Mouse (Mus musculus): ENCODE measurements around the gene Bfsp2. TPM values are rescaled to one million over a fixed set of nuclear protein-coding genes. Genes with fewer than 3 reads are reported as not detected.

Gene Bfsp2
- polyA plus RNA-seq, 1 experiment from 2014 or later: 2.1 TPM

DNA sequence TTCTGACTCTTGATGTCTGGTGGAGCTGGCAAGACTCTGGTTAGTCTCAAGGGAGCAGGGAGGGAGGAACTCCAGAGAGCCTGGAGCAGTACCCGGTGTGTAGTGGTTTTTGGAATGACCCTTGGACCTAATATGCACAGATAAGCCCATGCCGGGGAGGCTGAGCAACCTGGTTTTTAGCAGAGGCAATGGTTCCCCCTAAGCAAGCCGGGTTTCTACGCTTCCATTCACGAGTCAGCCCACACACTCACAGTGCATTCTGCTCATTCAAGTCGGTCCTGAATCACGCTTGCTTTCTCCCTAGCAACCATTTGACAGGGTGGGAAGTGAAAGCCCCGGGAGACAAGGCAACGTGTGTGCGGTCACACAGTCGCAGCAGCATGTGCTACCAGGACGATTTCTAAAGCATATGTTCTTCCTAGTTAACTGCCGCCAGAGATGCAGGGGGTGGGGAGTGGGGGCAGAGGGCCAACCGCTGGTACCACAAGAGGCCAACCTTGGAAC is 21.7 kb upstream of the Bfsp2 start:
- Histone ChIP-seq H3K27ac (peak overlapping the region; percentile 45; the same call in 1 of the 2 replicates), H3K4me2 (replicated peaks) (peak overlapping the region; percentile 19; the same call in 1 of the 2 replicates), H3K9ac (peak overlapping the region; percentile 25), H3K9me3 (replicated peaks) (no peaks in the 10 kb centered on the region), H3K36me3 (0 out of 2 replicates have a peak, but pooled peaks cover 7% of the 10 kb centered on the region), H3K4me3 (no peak overlapping the region), H3K27me3 (peaks cover 31% of the 10 kb centered on the region), H3K4me1 (peaks cover 34% of the 10 kb centered on the region)
- 11% methylated on average over 14 of the region's 14 CpGs for WGBS
- peak; percentile 58 for ATAC-seq (ENCODE audit: low FRiP score)

DNA sequence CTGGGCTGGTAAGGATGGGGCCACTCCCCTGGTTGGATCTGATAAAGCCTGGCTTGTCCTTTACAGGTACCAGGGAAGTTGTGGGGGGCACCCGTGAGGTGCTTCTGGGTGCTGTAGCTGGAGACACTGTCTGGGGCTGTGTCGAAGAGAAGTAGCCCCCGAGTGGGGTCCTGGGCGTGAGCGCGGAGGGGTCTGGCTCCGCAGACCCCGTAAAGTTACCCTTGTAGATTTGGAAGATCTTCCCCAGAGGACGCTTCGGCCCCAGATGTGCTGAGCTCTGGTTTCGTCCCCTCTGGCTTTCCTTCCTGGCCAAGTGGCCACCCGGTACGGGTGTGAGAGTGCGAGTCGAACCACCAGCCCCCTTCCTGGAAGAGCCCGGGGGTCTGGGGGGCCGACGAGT is 19.1 kb upstream of the Bfsp2 start:
- 83% methylated on average over 18 of the region's 18 CpGs for WGBS
- H3K27me3 ChIP-seq: peaks cover 35% of the 10 kb centered on the region
- H3K4me3 ChIP-seq: no peak overlapping the region

DNA sequence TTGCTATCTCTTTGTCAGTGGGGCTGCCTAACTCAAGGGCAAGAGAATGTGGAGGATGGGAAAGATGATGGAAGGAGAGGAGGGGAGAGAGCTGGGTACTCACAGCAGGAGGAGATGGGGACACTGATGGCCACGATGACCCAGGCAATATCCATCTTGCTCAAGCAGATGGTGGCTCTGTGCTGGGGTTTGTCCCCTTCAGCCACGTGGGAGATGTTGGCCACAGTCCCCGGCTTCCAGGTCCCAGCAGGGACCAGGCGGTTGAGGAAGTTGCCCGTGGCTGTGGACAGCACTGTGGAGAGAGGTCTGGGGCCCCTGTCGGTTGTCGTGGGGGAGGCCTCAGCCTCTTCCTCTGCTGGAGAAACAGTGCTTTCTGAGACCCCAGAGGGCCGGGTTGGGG is 18.5 kb upstream of the Bfsp2 start:
- no peak overlapping the region for H3K4me2 ChIP-seq (replicated peaks)
- ATAC-seq (ENCODE audit: low FRiP score): no peak
- H3K9me3 ChIP-seq (replicated peaks): no peaks in the 10 kb centered on the region
- 0 out of 2 replicates have a peak, but pooled peaks cover 7% of the 10 kb centered on the region for H3K36me3 ChIP-seq
- H3K27ac ChIP-seq: no peak overlapping the region
- no peak overlapping the region for H3K4me3 ChIP-seq
- H3K4me1 ChIP-seq: peaks cover 32% of the 10 kb centered on the region
- H3K9ac ChIP-seq: no peak overlapping the region
- WGBS: 69% methylated on average over 8 of the region's 8 CpGs
- peaks cover 35% of the 10 kb centered on the region for H3K27me3 ChIP-seq

More for the DNA sequence above, 19.1 kb upstream of the Bfsp2 start:
- ATAC-seq (ENCODE audit: low FRiP score): no peak
- H3K9ac ChIP-seq: no peak overlapping the region
- no peak overlapping the region for H3K4me2 ChIP-seq (replicated peaks)
- H3K27ac ChIP-seq: no peak overlapping the region
- H3K9me3 ChIP-seq (replicated peaks): no peaks in the 10 kb centered on the region
- peaks cover 31% of the 10 kb centered on the region for H3K4me1 ChIP-seq
- H3K36me3 ChIP-seq: 0 out of 2 replicates have a peak, but pooled peaks cover 7% of the 10 kb centered on the region

DNA sequence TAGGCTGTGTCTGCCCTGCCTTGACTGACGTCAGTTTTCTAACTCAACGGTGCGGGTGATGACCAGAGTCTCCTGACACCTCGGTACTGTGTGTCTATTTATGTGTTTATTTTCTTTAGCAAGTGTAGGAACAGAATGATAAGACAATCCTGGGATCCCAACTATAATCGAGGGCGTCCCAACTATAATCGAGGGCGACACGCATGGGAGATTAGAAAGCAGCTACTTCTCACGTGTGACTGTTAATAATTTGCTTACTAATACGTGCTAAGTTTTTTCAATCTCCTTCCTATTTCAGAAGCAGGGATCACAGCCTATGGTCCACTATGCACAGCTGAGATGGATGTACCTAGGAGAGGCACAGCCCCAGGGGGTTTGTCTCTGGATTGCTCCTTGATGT is 15.2 kb upstream of the Bfsp2 start:
- no peak overlapping the region for H3K4me2 ChIP-seq (replicated peaks)
- no peak overlapping the region for H3K9ac ChIP-seq
- H3K4me3 ChIP-seq: no peak overlapping the region
- no peak for ATAC-seq (ENCODE audit: low FRiP score)
- H3K27ac ChIP-seq: no peak overlapping the region
- no peaks in the 10 kb centered on the region for H3K9me3 ChIP-seq (replicated peaks)
- WGBS: 82% methylated on average over 11 of the region's 11 CpGs
- peaks cover 51% of the 10 kb centered on the region for H3K27me3 ChIP-seq
- peaks cover 13% of the 10 kb centered on the region for H3K4me1 ChIP-seq
- 0 out of 2 replicates have a peak, but pooled peaks cover 7% of the 10 kb centered on the region for H3K36me3 ChIP-seq

DNA sequence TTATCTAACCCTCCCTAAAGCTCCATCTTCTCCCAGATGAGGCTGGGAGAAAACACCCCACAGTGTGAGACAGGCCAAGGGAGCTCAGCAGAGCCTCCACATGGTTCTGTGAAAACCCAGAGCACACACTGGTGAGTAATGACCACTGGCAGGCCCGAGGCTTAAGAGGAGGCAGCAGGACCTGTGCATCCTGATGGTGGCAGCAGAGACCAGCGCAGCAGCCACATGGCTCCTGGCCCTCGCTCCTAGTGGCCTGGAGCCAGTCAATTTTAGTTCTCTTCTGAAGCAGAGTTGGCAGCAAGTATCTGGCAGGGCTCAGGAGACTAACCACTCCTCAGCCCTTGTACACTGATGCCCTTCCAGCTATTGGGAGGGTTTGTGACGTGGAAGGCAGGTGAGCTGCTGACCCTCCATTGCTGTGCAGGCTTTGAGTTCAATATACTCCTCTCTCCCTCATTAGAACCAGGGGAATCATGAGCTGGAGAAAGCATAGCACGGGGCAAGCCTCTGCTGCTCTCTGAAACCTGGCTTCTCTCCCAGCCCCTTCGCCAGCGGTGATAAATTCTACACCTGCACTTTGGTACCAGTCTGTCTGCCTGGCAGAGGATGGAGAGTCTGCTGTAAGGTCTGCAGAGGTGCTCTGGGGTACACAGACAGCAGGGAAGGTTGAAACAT is 14.3 kb upstream of the Bfsp2 start:
- Histone ChIP-seq H3K4me3 (no peak overlapping the region), H3K9me3 (replicated peaks) (no peaks in the 10 kb centered on the region), H3K4me2 (replicated peaks) (no peak overlapping the region), H3K4me1 (peaks cover 8% of the 10 kb centered on the region), H3K27me3 (peaks cover 42% of the 10 kb centered on the region), H3K27ac (no peak overlapping the region), H3K9ac (no peak overlapping the region), H3K36me3 (0 out of 2 replicates have a peak, but pooled peaks cover 5% of the 10 kb centered on the region)
- 40% methylated on average over 7 of the region's 7 CpGs for WGBS
- ATAC-seq (ENCODE audit: low FRiP score): peak; percentile 82

DNA sequence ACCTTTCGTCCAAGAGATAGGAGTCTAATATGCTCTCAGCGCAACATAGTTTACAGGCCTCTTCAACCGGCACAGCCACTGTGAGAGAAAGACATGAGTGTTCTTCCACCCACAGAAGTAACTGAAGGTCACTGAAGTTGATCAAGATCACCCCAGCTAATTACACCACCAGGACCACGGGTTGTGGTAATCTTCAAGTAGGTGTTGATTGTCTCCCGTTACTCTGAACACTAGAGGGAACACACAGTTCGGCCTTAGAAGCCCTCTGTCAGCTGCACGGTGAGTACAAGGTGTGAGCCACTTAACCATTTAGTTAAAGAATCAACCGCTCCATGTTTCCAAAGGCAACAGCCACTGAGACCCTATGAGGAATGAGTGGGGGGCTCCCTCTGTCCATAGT is 11.8 kb upstream of the Bfsp2 start:
- no peak for ATAC-seq (ENCODE audit: low FRiP score)
- H3K9ac ChIP-seq: no peak overlapping the region
- peaks cover 22% of the 10 kb centered on the region for H3K27me3 ChIP-seq
- peaks cover 12% of the 10 kb centered on the region; the same call in 1 of the 2 replicates for H3K4me1 ChIP-seq
- no peaks in the 10 kb centered on the region for H3K9me3 ChIP-seq (replicated peaks)
- no peaks in the 10 kb centered on the region for H3K36me3 ChIP-seq
- no peak overlapping the region for H3K4me2 ChIP-seq (replicated peaks)
- 90% methylated on average over 8 of the region's 8 CpGs for WGBS
- no peak overlapping the region for H3K27ac ChIP-seq
- no peak overlapping the region for H3K4me3 ChIP-seq

DNA sequence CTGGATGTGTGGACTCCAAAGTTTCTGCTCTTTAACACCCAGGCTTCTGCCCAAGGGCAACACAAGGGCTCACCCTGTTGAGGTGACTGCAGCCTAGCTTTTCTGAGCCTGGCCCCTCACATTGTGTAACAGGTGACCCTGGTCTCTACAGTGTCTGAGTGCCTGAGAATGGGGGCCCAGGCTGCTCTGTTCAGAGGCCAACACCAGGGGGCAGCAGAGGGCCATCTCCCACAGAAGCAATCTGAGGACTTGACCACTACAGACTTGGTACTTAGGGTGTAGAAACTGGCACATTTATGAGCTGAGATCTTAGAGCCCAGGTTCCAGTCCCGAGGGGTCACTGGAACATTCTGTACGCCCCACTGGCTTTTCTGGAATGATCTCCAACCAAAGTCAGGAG is 10.2 kb upstream of the Bfsp2 start:
- Histone ChIP-seq H3K4me3 (no peak overlapping the region), H3K4me1 (peaks cover 15% of the 10 kb centered on the region; the same call in 1 of the 2 replicates)
- peak; percentile 46; the same call in 1 of the 2 replicates for ATAC-seq (ENCODE audit: low FRiP score)

DNA sequence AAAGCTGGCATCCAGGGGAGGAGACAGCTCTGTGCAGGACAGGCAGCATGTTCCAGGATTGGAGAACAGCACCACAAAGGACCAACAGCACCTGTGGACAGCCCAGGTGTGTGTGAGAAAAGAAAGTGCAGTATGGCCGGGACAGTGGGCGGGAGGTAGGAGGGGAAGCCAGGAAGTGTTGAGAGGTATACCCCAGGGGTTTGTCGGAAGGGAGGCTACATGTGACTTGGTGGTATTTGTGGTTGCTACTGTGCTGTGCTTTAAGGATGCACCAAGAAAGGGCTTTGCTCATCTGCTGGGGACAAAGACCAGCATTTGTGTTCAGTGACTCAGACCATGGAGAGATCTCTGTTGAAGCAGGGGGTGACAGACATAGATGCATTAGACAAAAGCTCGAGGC is 9.7 kb upstream of the Bfsp2 start:
- H3K36me3 ChIP-seq: no peaks in the 10 kb centered on the region
- no peak overlapping the region for H3K4me3 ChIP-seq
- WGBS: 86% methylated on average over 4 of the region's 4 CpGs
- ATAC-seq (ENCODE audit: low FRiP score): no peak
- H3K27ac ChIP-seq: no peak overlapping the region
- H3K4me2 ChIP-seq (replicated peaks): no peak overlapping the region
- peaks cover 17% of the 10 kb centered on the region for H3K27me3 ChIP-seq
- peaks cover 15% of the 10 kb centered on the region for H3K4me1 ChIP-seq
- no peaks in the 10 kb centered on the region for H3K9me3 ChIP-seq (replicated peaks)
- H3K9ac ChIP-seq: no peak overlapping the region

More for the DNA sequence above, 10.2 kb upstream of the Bfsp2 start:
- Histone ChIP-seq H3K9me3 (replicated peaks) (no peaks in the 10 kb centered on the region), H3K27ac (no peak overlapping the region), H3K4me2 (replicated peaks) (no peak overlapping the region), H3K27me3 (peaks cover 17% of the 10 kb centered on the region), H3K9ac (no peak overlapping the region), H3K36me3 (no peaks in the 10 kb centered on the region)
- WGBS: 24% methylated on average over 2 of the region's 2 CpGs

DNA sequence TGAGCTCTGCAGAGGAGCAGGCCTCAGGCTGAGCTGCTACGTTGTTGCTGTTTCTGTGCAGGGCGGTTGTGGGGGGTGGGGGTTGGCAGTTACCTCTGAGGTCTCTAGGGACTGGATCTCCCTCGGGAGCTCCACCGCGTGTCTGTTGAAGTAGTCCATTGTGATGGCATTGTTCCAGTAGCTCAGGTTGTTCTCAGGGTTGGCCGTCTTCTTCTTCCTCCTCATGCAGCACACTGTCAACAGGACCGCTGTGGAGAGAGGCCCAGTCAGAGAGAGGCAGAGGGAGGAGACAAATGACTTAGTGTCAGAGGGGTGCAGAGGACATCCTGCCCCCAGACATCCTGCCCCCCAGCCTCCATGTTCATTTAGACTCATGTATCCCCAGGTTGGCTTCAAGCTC is 8.9 kb upstream of the Bfsp2 start:
- Histone ChIP-seq H3K4me1 (peaks cover 8% of the 10 kb centered on the region; the same call in 1 of the 2 replicates), H3K4me3 (no peak overlapping the region), H3K4me2 (replicated peaks) (no peak overlapping the region), H3K9ac (no peak overlapping the region), H3K36me3 (no peaks in the 10 kb centered on the region), H3K27me3 (peaks cover 17% of the 10 kb centered on the region), H3K9me3 (replicated peaks) (no peaks in the 10 kb centered on the region), H3K27ac (no peak overlapping the region)
- 71% methylated on average over 7 of the region's 7 CpGs for WGBS
- no peak for ATAC-seq (ENCODE audit: low FRiP score)

DNA sequence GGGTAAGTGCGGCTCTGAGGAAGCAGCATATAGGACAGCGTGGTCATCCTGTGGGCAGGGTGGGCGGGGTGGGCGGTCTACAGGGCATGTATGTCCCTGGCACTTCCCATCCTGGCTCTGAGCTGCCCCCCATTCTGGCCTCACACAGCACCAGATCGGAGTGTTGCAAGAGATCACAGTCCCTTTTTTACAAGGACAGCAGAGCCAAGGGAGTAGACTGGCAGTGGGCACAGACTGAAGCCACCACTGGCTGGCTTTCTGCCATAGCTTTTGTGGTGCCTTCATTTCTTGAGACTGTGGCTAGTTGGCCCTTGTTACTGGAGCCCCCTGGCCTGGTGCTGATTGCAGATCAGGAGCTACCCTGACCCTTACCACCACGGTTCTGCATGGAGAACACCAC is 6.0 kb upstream of the Bfsp2 start:
- no peak for ATAC-seq (ENCODE audit: low FRiP score)
- WGBS: 89% methylated on average over 6 of the region's 6 CpGs
- no peaks in the 10 kb centered on the region for H3K9me3 ChIP-seq (replicated peaks)
- H3K4me1 ChIP-seq: peaks cover 8% of the 10 kb centered on the region; the same call in 1 of the 2 replicates
- H3K27ac ChIP-seq: no peak overlapping the region
- no peak overlapping the region for H3K4me2 ChIP-seq (replicated peaks)
- H3K4me3 ChIP-seq: no peak overlapping the region
- H3K9ac ChIP-seq: no peak overlapping the region
- no peaks in the 10 kb centered on the region for H3K36me3 ChIP-seq
- peaks cover 3% of the 10 kb centered on the region; the same call in 1 of the 2 replicates for H3K27me3 ChIP-seq

DNA sequence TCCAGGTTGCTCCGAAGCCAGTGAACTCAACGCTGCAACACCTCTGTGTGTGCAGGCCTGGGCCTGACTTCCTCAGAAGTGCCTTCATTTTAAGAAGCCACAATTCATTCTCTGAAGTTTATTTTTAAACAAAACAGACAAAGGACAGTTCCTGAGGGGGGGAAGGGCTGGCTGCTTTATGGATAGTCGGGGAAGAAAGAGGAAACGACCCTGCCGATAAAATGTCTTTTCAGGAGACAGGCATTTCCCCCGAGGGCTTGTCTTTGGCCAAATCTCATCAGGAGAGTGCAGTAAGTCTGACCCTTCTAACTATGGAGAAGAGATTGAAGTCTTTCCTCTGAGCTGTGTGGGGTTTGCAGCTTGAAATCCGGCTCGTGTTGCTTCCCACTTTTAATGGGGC is 5.4 kb upstream of the Bfsp2 start:
- Histone ChIP-seq H3K4me1 (peaks cover 14% of the 10 kb centered on the region), H3K4me3 (no peak overlapping the region), H3K9ac (no peak overlapping the region), H3K36me3 (no peaks in the 10 kb centered on the region), H3K27ac (no peak overlapping the region), H3K4me2 (replicated peaks) (no peak overlapping the region), H3K9me3 (replicated peaks) (no peaks in the 10 kb centered on the region), H3K27me3 (no peaks in the 10 kb centered on the region)
- ATAC-seq (ENCODE audit: low FRiP score): no peak
- WGBS: 37% methylated on average over 8 of the region's 8 CpGs

DNA sequence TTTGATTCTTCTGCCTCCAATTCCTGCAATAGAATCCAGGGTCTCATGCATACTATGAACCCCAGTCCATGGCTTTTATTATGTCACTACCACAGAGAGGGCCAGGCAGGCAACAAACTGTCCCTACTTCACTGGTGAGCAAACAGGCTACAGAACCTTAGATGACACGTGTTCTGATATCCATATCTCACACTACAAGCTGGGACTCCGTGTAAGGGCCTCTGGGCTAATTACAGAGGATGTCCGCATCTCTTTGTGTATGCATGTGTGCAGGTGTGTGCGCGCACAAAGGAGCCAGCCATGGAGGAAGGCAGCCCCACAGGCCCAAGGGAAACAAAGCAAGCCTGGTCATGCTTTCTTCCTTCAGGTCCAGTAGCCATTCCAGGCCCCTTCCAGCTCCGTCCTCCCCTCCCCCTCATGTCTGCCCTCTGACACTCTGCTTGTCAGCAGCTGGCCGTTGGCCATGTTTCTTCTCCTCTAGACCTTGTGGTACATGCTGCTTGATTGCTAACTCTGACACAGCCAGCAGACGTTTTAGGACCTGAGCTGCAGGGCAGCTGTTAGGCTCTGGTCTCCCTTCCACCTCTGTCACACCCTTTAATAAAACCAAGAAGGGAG is 492 bp upstream of the Bfsp2 start:
- no peak overlapping the region for H3K4me3 ChIP-seq
- no peaks in the 10 kb centered on the region for H3K36me3 ChIP-seq
- H3K9me3 ChIP-seq (replicated peaks): no peaks in the 10 kb centered on the region
- no peak overlapping the region for H3K4me2 ChIP-seq (replicated peaks)
- no peaks in the 10 kb centered on the region for H3K27me3 ChIP-seq
- 48% methylated on average over 8 of the region's 8 CpGs for WGBS
- no peak overlapping the region for H3K9ac ChIP-seq
- peak overlapping the region; percentile 55; the same call in 1 of the 2 replicates for H3K27ac ChIP-seq
- peak; percentile 55 for ATAC-seq (ENCODE audit: low FRiP score)
- H3K4me1 ChIP-seq: peaks cover 18% of the 10 kb centered on the region

Data from hindbrain, embryonic 12.5 days (tissue).